8 mouse cellular contexts compared by ENCODE assay signal in the genomic region with DNA sequence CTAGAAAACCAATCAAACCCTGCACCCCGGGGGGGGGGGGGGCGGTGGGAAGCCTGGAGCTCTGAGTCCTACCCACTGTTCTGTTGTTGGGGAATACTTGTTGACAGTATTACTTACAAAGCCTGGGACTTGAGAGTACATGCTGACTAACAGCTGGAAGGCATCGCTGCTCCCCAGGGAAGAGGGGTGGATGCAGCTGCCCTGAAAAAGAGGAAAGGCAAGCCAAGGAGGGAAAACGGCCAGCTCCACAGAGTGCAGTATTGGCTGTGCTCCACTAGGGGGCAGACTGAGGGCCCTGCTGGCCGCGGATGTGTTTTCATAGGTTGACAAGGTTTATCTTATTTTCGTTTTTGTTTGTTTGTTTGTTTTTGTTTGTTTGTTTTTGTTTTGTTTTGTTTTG. TPM values are rescaled to one million over a fixed set of nuclear protein-coding genes. Genes with fewer than 3 reads are reported as not detected.
DNase-seq lines count a peak whose midpoint lies in the region; ATAC-seq and TF ChIP-seq lines count a peak whose summit lies in the region.

No protein-coding gene starts in this region.

- H3K4me3 ChIP-seq in hindbrain, embryonic 14.5 days (replicated peaks; ENCODE audit: low read length), result no peak overlapping the region
- H3K4me3 ChIP-seq in hindbrain, embryonic 13.5 days, result no peak overlapping the region
- no peak overlapping the region for H3K4me3 ChIP-seq in C2C12 (ENCODE audit: insufficient read depth, poor library complexity, severe bottlenecking)

- H3K79me2 ChIP-seq in C2C12 (ENCODE audit: control insufficient read depth, insufficient read depth), result no peaks in the 10 kb centered on the region

- WGBS in hindbrain, embryonic 14.5 days, result 26% methylated on average over 7 of the region's 7 CpGs
- 25% methylated on average over 7 of the region's 7 CpGs for WGBS in hindbrain, embryonic 13.5 days

- H3K4me1 ChIP-seq in hindbrain, embryonic 14.5 days (replicated peaks; ENCODE audit: control insufficient read depth, insufficient read depth, low read length), result no peaks in the 10 kb centered on the region
- no peaks in the 10 kb centered on the region; the same call in 1 of the 2 replicates for H3K4me1 ChIP-seq in hindbrain, embryonic 13.5 days (replicated peaks)

- H3K27ac ChIP-seq in hindbrain, embryonic 14.5 days, result no peak overlapping the region
- H3K27ac ChIP-seq in hindbrain, embryonic 13.5 days, result no peak overlapping the region

- H3K79me3 ChIP-seq in C2C12 (ENCODE audit: low read depth), result no peaks in the 10 kb centered on the region

- ATAC-seq in hindbrain, embryonic 14.5 days (ENCODE audit: low FRiP score), result no peak
- ATAC-seq in hindbrain, embryonic 13.5 days (ENCODE audit: low FRiP score), result no peak
- peak; percentile 55; the same call in 1 of the 2 replicates for ATAC-seq in erythroid progenitor cell, adult 5-6 weeks (replicated peaks; ENCODE audit: low FRiP score, poor library complexity, severe bottlenecking)
- ATAC-seq in monocyte, adult 5-6 weeks (replicated peaks; ENCODE audit: insufficient number of reproducible peaks, low FRiP score, low TSS enrichment, poor library complexity, severe bottlenecking), result 0 out of 2 replicates have a peak, but pooled peaks have one; percentile 54

- no peaks in the 10 kb centered on the region for H3K27me3 ChIP-seq in hindbrain, embryonic 14.5 days (ENCODE audit: control insufficient read depth, insufficient read depth, low read length)
- no peaks in the 10 kb centered on the region for H3K27me3 ChIP-seq in hindbrain, embryonic 13.5 days
- peaks cover 21% of the 10 kb centered on the region for H3K27me3 ChIP-seq in C2C12 (ENCODE audit: control insufficient read depth, insufficient read depth, insufficient read length)

- no peaks in the 10 kb centered on the region for H3K9me3 ChIP-seq in hindbrain, embryonic 14.5 days (ENCODE audit: control insufficient read depth, low read length)
- H3K9me3 ChIP-seq in hindbrain, embryonic 13.5 days, result no peaks in the 10 kb centered on the region

- H3K4me2 ChIP-seq in hindbrain, embryonic 14.5 days (replicated peaks), result no peak overlapping the region
- H3K4me2 ChIP-seq in hindbrain, embryonic 13.5 days, result no peak overlapping the region

- peak; percentile 69 for TF ChIP-seq CTCF in C2C12 (IDR thresholded peaks at IDR 0.05; ENCODE audit: control insufficient read depth, insufficient read depth, insufficient read length)

- no peaks in the 10 kb centered on the region for H3K36me3 ChIP-seq in hindbrain, embryonic 14.5 days (replicated peaks; ENCODE audit: control insufficient read depth, insufficient read depth)
- H3K36me3 ChIP-seq in hindbrain, embryonic 13.5 days, result no peaks in the 10 kb centered on the region
- H3K36me3 ChIP-seq in C2C12 (ENCODE audit: control insufficient read depth, insufficient read depth), result no peaks in the 10 kb centered on the region

- no peak overlapping the region for H3K9ac ChIP-seq in hindbrain, embryonic 14.5 days
- H3K9ac ChIP-seq in hindbrain, embryonic 13.5 days, result no peak overlapping the region

- H3ac ChIP-seq in C2C12 (ENCODE audit: control insufficient read depth, insufficient read length, low read depth), result no peak overlapping the region

- peak; percentile 67 for DNase-seq in hindbrain, embryonic 14.5 days (ENCODE audit: low spot score)
- DNase-seq in adrenal gland, postnatal 36 days, result peak; percentile 59 to 72
- DNase-seq in kidney, postnatal 14 days, result peak; percentile 80
- DNase-seq in urinary bladder, postnatal 25 days (ENCODE audit: low spot score), result peak; percentile 60

TF ChIP-seq in C2C12, 6 proteins besides CTCF, POLR2A, EP300 and RAD21:
- TF ChIP-seq MYOD1 (IDR thresholded peaks at IDR 0.05; ENCODE audit: control insufficient read depth, insufficient read length, low read depth) (peak; percentile 51), CEBPB (IDR thresholded peaks at IDR 0.05; ENCODE audit: low read depth) (no peak)

RNA-seq across cellular contexts. Expression of gene Alox12b, which starts 14.8 kb away (rescaled TPM):
- 0.59 and 0.60 TPM in 2 replicates for polyA plus RNA-seq in hindbrain, embryonic 14.5 days (2014; fragmentation: Nextera tagmentation; extraction: Ambion mirVana)
- polyA plus RNA-seq in hindbrain, embryonic 13.5 days (2015; fragmentation: Nextera tagmentation; extraction: Ambion mirVana), result 0.29 and 0.31 TPM in 2 replicates
- polyA plus RNA-seq in C2C12 (2012; fragmentation: generic; extraction: Trizol), result not detected
- total RNA-seq in adrenal gland, postnatal 36 days (2021), result not detected
- total RNA-seq in erythroid progenitor cell, adult 5-6 weeks (2015; ENCODE audit: low replicate concordance), result not detected in 2 replicates
- not detected in 2 replicates for total RNA-seq in erythroid progenitor cell, adult 5-6 weeks (2017; ENCODE audit: low replicate concordance)
- total RNA-seq in monocyte, adult 5-6 weeks (2017), result not detected in 3 replicates

RNA-seq across cellular contexts. Expression of gene Alox8, which starts 26.0 kb away (rescaled TPM):
- polyA plus RNA-seq in hindbrain, embryonic 14.5 days (2014; fragmentation: Nextera tagmentation; extraction: Ambion mirVana), result 0.25 and 0.30 TPM in 2 replicates
- 0.12 and 0.16 TPM in 2 replicates for polyA plus RNA-seq in hindbrain, embryonic 13.5 days (2015; fragmentation: Nextera tagmentation; extraction: Ambion mirVana)
- 0.06 TPM for polyA plus RNA-seq in C2C12 (2012; fragmentation: generic; extraction: Trizol)
- total RNA-seq in adrenal gland, postnatal 36 days (2021), result not detected
- not detected in 2 replicates for total RNA-seq in erythroid progenitor cell, adult 5-6 weeks (2015; ENCODE audit: low replicate concordance)
- not detected in 2 replicates for total RNA-seq in erythroid progenitor cell, adult 5-6 weeks (2017; ENCODE audit: low replicate concordance)
- total RNA-seq in monocyte, adult 5-6 weeks (2017), result 1.4 to 2.3 TPM (median 1.5 TPM) in 3 replicates

RNA-seq across cellular contexts. Expression of gene Aloxe3, which starts 45.9 kb away (rescaled TPM):
- 4.3 and 4.9 TPM in 2 replicates for polyA plus RNA-seq in hindbrain, embryonic 14.5 days (2014; fragmentation: Nextera tagmentation; extraction: Ambion mirVana)
- 0.71 and 1.3 TPM in 2 replicates for polyA plus RNA-seq in hindbrain, embryonic 13.5 days (2015; fragmentation: Nextera tagmentation; extraction: Ambion mirVana)
- polyA plus RNA-seq in C2C12 (2012; fragmentation: generic; extraction: Trizol), result 0.14 TPM
- total RNA-seq in adrenal gland, postnatal 36 days (2021), result 1 to 10 TPM in 1 of 2 experiments, under 1 TPM in 1; 0.63 to 1.1 TPM
- not detected in 2 replicates for total RNA-seq in erythroid progenitor cell, adult 5-6 weeks (2015; ENCODE audit: low replicate concordance)
- total RNA-seq in erythroid progenitor cell, adult 5-6 weeks (2017; ENCODE audit: low replicate concordance), result 3.1 TPM in 1 of 2 replicates, not detected in the other
- total RNA-seq in monocyte, adult 5-6 weeks (2017), result 0.32 to 0.57 TPM in 2 of 3 replicates, not detected in the other

RNA-seq across cellular contexts. Expression of gene 9130213A22Rik, which starts 49.2 kb away (rescaled TPM):
- 0.39 and 0.56 TPM in 2 replicates for polyA plus RNA-seq in hindbrain, embryonic 14.5 days (2014; fragmentation: Nextera tagmentation; extraction: Ambion mirVana)
- 0.13 and 0.25 TPM in 2 replicates for polyA plus RNA-seq in hindbrain, embryonic 13.5 days (2015; fragmentation: Nextera tagmentation; extraction: Ambion mirVana)
- 0.21 TPM for polyA plus RNA-seq in C2C12 (2012; fragmentation: generic; extraction: Trizol)
- total RNA-seq in adrenal gland, postnatal 36 days (2021), result under 1 TPM; 0.50 to 0.76 TPM
- not detected in 2 replicates for total RNA-seq in erythroid progenitor cell, adult 5-6 weeks (2015; ENCODE audit: low replicate concordance)
- total RNA-seq in erythroid progenitor cell, adult 5-6 weeks (2017; ENCODE audit: low replicate concordance), result not detected in 2 replicates
- not detected in 3 replicates for total RNA-seq in monocyte, adult 5-6 weeks (2017)

RNA-seq across cellular contexts. Expression of gene Hes7, which starts 51.4 kb away (rescaled TPM):
- 0.43 and 0.52 TPM in 2 replicates for polyA plus RNA-seq in hindbrain, embryonic 14.5 days (2014; fragmentation: Nextera tagmentation; extraction: Ambion mirVana)
- 0.26 and 0.35 TPM in 2 replicates for polyA plus RNA-seq in hindbrain, embryonic 13.5 days (2015; fragmentation: Nextera tagmentation; extraction: Ambion mirVana)
- 0.06 TPM for polyA plus RNA-seq in C2C12 (2012; fragmentation: generic; extraction: Trizol)
- total RNA-seq in adrenal gland, postnatal 36 days (2021), result under 1 TPM; 0.17 to 0.26 TPM
- not detected in 2 replicates for total RNA-seq in erythroid progenitor cell, adult 5-6 weeks (2015; ENCODE audit: low replicate concordance)
- total RNA-seq in erythroid progenitor cell, adult 5-6 weeks (2017; ENCODE audit: low replicate concordance), result not detected in 2 replicates
- 0.49 TPM in 1 of 3 replicates, not detected in the others for total RNA-seq in monocyte, adult 5-6 weeks (2017)

Comparison
In these comparisons a context has a peak if more than half of its experiments do, and no peak if none do; other contexts are left out.
1. ATAC-seq: peak in erythroid progenitor cell, adult 5-6 weeks (single experiment) and monocyte, adult 5-6 weeks (single experiment); none in hindbrain, embryonic 14.5 days (single experiment) and hindbrain, embryonic 13.5 days (single experiment).
2. Peak in every context shown above with its lines, with median percentiles within 50 percentile points of each other: DNase-seq.